Mouse (Mus musculus) cerebellum, postnatal 4 days (tissue): Measurements from ENCODE around the gene Sgpp1.
"Not testable (repeated sequence)": the region's sequence is repeated elsewhere in the genome, so short reads cannot be mapped to it uniquely, and the experiment has no call there.

Source experiments
- DNase-seq, 2 experiments: peaks; one replicate each; pipeline ENCODE4 v3.0.0; 2022; ENCODE audit warnings: low spot score in 2 of 2, mixed read lengths in 1 of 2

Sgpp1 gene

GRCm38 (mm10) chr12:75689003-75689402, 46.5 kb downstream of the Sgpp1 start:
- DNase-seq = no peak

- no peak for DNase-seq
Measured at GRCm38 (mm10) chr12:75687314-75687713, 48.2 kb downstream of the Sgpp1 start.

- not testable (repeated sequence) for DNase-seq
Measured at GRCm38 (mm10) chr12:75684026-75684425, 51.5 kb downstream of the Sgpp1 start.

- DNase-seq = no peak
Measured at GRCm38 (mm10) chr12:75683598-75683997, 51.9 kb downstream of the Sgpp1 start.

GRCm38 (mm10) chr12:75682842-75683241, 52.7 kb downstream of the Sgpp1 start:
- DNase-seq = no peak

GRCm38 (mm10) chr12:75681101-75681500, 54.4 kb downstream of the Sgpp1 start:
- DNase-seq = no peak

- DNase-seq = no peak
Measured at GRCm38 (mm10) chr12:75678393-75678792, 57.1 kb downstream of the Sgpp1 start.

- DNase-seq = no peak
Measured at GRCm38 (mm10) chr12:75672630-75673029, 62.9 kb downstream of the Sgpp1 start.

GRCm38 (mm10) chr12:75671759-75672315, 63.7 kb downstream of the Sgpp1 start:
- DNase-seq = no peak

- DNase-seq = no peak
Measured at GRCm38 (mm10) chr12:75670611-75671010, 64.9 kb downstream of the Sgpp1 start.

GRCm38 (mm10) chr12:75669258-75670106, 66.0 kb downstream of the Sgpp1 start, which contains the start of gene Wdr89:
Gene Wdr89, minus strand, starts transcription at chr12:75669537.
- DNase-seq = peak; percentile 95 to 98

GRCm38 (mm10) chr12:75668916-75669257, 66.6 kb downstream of the Sgpp1 start:
- no peak for DNase-seq

GRCm38 (mm10) chr12:75668221-75668620, 67.3 kb downstream of the Sgpp1 start:
- no peak for DNase-seq

GRCm38 (mm10) chr12:75666939-75667338, 68.6 kb downstream of the Sgpp1 start:
- no peak for DNase-seq

- no peak for DNase-seq
Measured at GRCm38 (mm10) chr12:75664516-75664810, 71.1 kb downstream of the Sgpp1 start.
